Mouse (Mus musculus) left cerebral cortex, postnatal 36 days (tissue): ENCODE results near the gene Dhx58. TPM values are rescaled to one million over a fixed set of nuclear protein-coding genes. Genes with fewer than 3 reads are reported as not detected.
A peak's percentile ranks its signal among the peaks of the same experiment; 100 is the strongest.

ENCODE experiments used
- DNase-seq, 2 experiments: peaks; one replicate each; pipeline ENCODE4 v3.0.0; 2021 to 2022; ENCODE audit warnings: low spot score in 2 of 2, mixed read lengths in 1 of 2
- intact Hi-C: fragments of 180-260 bp; cut with DNase I; formaldehyde crosslinking; loops from one replicate; pipeline ENCODE4 v1.15.1; 2025
- total RNA-seq, 2 experiments: library from RNA; stranded (reverse); gene quantifications; 2 replicates each; pipeline ENCODE4 v1.2.3; 2021

Gene Dhx58
- total RNA-seq: 1 to 10 TPM; 2.0 to 2.8 TPM

DNA sequence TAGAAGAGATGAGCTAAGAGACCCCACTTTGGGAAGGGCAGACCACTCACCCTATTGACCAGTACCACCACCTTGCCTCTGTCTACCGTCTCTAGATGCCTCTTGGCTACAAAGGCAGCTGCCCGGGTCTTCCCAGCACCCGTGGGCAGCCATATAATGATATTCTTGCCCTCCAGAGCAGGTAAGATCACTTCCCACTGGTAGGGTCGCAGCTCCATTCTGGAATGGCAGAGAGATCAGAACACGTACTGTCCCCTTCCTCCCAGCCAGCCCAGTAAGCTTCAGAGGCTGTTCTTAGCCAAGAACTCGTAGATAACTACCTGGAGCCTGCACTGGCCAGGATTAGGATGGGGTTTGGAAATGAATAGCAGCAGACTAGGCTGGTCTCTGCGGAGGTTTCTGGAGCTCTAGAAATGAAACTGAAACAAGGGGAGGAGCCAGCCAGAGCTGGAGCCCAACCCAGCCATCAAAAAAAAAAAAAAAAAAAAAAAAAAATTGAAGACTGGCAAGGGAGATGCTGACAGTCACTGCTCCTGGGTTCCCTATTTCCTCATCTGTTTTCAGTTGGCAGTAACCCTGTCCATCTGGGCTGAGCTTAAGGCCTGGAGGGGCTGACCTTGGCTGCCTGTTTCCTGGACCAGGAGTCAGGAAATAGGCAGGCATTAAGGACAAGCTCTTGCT, at the start of gene Dhx58:
Gene Dhx58, minus strand, starts transcription at position 421 of the 681 bp plus-strand sequence.
- intact Hi-C loops: loop anchor here (2.0 to 10.0 kb wide), 2 partner anchors 133 to 279 kb away; no protein-coding TSS in a partner anchor
- DNase-seq: no peak

DNA sequence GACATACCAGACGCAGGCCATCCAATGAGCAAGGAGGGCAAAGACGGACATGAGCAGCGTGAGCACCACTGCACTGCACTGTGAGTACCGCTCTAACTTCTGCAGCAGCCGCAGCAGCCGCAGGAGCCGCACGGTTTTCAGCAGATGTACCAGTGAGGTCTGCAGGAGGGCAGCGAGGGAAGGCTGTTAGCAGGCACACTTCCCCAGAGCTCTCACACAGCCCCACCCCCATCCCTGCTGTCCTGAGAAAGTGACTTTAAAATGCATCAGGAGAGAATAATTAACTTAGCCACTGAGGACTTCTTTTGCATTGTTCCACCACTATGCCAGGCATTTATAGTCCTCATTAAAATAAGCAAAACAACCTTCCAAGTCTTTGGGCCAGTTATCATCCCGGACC, 48.2 kb upstream of the Dhx58 start:
- DNase-seq: no peak
- intact Hi-C loops: no loop called here

DNA sequence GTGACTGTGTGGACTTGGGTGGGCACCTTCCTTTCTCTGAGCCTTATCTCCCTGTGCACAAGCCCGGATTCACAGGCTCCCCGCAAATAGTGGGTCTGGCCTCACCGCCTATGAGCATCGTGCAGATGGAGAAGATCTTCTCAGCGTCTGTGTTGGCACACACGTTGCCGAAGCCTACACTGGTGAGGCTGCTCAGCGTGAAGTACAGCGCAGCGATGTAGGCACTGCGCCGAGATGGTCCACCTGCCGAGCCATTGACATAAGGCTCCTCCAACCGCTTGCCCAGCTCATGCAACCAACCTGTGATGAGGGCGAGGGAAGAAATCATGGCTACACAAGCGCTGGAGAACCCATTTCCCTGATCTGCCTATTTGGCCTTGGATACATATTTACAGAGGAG, 46.1 kb upstream of the Dhx58 start:
- intact Hi-C loops: no loop called here
- DNase-seq: peak in 1 of 2 experiments; percentile 53

DNA sequence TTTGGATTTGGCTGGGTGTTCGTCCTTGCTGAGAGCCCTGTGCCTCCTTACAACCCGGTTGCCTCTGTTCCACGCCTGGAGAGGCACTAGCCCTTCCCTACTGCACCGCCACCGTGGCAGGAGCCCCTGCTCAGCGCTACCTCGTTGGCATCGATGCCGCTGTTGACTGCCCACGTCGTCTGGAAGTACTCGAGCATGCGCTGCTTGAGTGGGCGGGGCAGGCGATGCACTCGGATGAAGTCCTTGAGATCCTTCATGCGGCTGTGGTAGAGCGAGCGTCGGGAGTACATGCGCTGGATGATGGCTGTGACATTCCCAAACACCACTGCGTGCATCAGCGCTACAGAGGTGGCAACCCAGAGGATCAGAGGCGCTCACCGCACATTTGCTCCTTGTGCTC, 45.4 kb upstream of the Dhx58 start:
- peak; percentile 60 to 73 for DNase-seq
- intact Hi-C loops: no loop called here

DNA sequence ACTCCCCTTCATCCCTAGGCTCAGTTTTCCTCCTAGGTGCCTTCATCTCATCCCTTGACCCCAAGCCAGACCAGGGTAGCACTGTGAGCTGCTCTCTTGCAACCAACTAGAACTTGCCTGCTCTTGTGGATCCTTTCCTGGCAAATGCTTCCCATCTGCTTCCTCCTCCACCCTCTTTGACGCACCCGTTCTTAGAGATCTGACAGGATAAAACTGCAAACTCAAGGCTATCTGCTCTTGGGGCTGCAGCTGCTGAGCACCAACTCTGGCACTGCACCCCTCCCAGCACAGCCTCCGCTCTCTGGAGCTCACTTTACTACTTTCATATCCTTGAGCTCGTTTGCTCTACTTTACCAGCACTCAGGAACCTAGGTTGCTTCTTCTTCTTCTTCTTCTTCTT, 44.5 kb upstream of the Dhx58 start:
- intact Hi-C loops: no loop called here

DNA sequence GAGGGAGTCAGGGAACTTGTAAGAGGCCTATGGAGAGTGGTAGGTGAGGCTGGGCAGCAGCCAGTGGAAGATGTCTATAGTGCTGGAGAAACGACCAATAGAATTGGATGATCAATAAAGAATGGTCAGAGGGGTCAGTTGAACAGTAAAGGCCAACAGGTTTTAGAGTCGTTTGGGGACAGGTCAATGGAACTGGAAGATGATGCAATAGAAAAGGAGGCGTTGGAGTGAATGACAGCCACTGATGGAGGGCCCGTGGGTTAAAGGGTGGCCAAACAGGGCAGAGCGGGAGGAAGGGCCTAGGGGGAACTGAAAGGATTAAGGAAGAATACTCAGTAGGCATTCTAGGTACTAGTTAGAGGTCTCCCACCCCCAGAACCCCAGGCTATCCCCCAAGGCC, 43.0 kb upstream of the Dhx58 start:
- DNase-seq: no peak
- intact Hi-C loops: no loop called here

More for the DNA sequence above, 44.5 kb upstream of the Dhx58 start:
- DNase-seq: no peak

DNA sequence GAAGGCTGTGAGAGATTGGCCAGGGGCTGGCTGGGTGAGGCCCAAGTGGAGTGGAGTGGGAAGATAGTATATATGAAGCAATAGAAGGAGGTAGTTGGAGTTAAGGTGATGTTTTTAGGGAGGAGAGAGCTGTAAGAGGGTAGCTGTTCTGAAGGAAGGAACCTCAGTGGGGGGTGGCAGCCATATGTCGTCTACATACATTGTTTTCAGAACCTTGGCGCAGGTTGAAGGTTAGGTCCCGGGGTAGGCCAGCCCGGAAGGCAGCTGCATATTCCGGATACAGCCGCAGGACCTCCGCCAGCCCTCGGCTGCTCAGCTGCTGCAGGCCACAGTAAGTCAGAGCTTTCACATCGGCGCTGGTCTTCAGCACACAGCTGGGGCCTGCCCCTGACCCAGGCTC, 42.5 kb upstream of the Dhx58 start:
- no peak for DNase-seq
- intact Hi-C loops: no loop called here

DNA sequence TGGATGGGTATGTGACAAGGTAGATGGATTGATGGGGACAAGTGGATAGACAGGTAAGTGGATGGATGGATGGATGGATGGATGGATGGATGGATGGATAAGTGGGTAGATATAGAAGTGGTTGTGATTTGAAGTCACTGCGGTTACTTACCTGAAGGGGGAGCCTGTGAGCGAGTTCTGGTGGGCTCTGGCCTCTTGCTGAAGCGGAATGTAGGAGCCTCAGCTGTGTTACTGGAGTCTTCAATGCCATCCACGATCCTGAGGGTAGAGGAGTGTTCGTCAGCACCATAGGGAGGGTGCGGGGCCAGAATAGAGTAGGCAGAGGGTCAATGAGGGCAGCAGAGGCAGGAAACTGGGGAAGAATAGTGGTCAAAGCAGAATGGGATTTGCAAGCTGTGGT, 41.0 kb upstream of the Dhx58 start:
- intact Hi-C loops: no loop called here
- no peak for DNase-seq

DNA sequence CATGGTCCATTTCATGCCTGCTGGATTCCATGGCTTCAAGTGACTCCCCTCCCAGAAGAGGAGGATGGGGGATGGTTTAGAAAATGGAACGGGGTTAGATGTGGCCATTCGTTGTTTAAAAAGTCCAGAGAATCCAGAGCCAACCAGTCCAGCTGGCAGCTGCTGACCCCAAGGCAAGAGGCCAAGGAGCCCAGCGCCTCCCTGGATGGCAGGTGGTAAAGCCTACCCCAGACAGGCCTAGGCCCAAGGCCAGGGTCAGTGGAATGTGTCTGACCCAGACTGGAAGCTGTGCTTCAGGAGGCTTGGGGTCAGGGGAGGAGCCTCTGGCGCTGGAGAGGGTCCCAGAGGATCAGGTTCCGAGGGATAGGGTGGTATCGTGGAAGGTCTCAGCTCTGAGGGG, 37.3 kb upstream of the Dhx58 start:
- no peak for DNase-seq
- intact Hi-C loops: no loop called here

DNA sequence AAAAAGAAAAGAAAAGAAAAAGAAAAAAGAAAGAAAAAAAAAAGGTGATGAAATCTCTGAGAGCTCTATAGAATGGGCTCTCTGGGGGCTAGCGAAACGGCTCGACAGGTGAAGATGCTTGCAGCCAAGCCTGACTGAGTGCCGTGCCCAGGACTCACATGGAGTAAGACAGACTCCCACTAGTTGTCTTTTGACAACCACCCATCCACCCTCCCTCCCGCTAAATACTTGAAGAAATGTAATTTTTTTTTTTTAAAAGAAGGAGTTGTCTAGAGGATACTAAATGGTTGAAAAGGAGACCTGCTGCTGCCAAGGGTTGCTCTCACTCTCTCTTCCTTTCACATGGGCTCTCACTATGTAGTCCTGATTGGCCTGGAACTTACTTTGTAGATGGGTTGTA, 34.7 kb upstream of the Dhx58 start:
- no peak for DNase-seq
- intact Hi-C loops: no loop called here

DNA sequence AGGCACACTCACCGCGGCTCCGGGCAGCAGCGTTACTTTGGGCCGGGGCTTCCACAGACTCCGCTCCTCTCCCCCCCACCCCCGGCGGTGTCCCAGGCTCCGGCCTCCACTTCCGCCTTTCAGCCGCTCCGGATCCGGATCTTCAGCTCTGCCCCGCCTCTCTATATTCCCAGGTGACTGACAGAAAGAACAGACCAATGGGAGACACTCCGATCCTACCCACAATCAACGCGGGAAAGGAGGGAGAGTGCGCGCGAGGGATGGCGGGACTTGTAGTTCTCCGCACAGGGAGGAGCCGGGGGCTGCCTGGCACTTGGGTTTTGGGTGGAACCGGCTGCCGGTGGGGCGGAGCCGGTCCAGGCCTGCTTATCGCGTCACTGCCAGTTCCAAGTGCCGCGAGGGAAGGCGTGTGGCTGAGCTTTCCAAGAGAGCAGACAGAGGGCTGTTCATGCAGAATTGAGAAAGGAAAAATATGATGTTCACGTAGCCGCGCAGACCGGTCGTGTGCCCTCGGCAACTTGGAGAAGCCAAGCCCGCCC, 34.1 kb upstream of the Dhx58 start, which contains the start of gene Rab5c:
Gene Rab5c, minus strand, starts transcription at position 150 of the 539 bp plus-strand sequence.
- intact Hi-C loops: no loop called here
- peak; percentile 98 to 99 for DNase-seq

DNA sequence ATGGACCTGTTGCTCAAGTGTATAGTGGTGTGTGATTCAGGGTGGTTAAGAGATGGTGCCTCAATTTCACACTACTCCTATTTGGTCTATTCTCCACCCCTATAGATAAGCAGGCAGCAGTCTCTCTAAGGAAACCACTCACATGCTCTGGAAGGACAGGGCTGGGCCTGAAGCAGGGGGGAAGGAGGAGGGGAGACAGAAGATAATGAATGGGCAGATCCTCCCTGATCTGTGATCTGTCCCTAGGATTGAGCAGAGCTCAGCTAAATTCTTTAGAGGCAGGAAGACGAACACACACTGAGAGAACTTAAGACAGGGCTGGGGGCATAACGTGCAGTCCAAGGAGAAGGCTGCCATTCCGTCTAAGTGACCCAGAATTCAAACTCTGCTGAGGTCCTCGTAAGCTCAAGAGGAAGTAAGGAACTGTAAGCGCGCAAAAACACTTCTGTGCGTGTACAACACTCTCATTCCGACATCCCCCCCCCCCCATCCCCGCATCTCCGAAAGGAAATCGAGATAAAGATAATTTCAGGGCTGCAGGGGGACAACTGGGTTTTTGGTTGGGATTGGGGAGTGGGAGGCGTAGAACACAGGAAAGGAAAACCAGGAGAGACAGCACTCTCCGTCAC, 33.1 kb upstream of the Dhx58 start:
- intact Hi-C loops: no loop called here

DNA sequence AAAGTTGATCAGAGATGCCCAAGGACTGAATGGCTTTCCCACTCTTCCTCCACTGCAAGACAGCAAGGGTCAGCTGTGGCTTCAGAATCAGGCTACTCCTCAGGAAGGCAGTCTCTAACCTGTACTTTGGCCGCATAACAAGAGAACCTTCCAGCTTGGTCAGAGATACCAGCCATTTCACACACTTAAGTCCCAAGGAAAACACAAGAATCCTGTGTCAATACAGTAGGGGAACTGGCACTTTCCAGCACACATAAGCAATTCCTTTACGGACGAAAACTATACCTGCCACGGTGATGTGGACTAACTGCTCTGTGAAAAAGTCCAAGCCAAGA, 32.6 kb upstream of the Dhx58 start:
- intact Hi-C loops: no loop called here
- no peak for DNase-seq

More for the DNA sequence above, 33.1 kb upstream of the Dhx58 start:
- DNase-seq: no peak

DNA sequence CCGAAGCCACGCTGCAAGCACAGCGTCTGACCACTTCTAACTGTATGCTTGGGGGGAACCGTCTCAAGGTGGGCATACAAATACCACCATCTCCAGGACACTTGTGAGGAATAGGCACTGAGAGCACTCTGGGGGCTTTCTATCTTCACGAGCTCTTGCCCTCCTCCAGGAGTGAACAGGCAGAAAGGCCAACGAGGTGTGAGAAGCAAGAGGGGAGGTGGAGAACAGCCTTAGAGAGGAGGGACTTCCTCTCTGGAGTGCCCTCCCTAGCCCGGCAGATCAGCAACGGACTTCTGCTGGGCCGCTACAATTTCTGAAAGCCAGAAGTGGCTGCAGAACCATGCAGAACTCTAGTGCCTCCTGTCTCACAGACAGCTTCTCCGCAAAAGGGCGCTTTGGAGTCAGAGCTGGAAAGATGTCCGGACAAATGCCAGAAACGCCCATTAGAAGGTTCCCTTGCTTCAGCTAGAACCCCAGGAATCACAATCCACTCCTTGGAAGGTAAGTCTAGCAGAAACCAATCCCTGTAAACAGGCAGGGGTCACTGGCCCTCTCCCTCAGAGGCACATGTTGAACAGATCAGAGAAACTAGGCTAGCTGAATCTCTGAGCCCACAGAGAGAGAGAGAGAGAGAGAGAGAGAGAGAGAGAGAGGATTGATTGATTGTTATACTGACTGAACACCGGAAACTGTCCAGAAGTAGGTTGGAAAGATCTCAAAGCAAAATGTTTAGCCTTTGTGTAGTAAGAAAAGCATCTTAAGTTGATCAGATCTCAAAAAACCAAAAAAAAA, 32.1 kb upstream of the Dhx58 start:
- no peak for DNase-seq
- intact Hi-C loops: no loop called here

DNA sequence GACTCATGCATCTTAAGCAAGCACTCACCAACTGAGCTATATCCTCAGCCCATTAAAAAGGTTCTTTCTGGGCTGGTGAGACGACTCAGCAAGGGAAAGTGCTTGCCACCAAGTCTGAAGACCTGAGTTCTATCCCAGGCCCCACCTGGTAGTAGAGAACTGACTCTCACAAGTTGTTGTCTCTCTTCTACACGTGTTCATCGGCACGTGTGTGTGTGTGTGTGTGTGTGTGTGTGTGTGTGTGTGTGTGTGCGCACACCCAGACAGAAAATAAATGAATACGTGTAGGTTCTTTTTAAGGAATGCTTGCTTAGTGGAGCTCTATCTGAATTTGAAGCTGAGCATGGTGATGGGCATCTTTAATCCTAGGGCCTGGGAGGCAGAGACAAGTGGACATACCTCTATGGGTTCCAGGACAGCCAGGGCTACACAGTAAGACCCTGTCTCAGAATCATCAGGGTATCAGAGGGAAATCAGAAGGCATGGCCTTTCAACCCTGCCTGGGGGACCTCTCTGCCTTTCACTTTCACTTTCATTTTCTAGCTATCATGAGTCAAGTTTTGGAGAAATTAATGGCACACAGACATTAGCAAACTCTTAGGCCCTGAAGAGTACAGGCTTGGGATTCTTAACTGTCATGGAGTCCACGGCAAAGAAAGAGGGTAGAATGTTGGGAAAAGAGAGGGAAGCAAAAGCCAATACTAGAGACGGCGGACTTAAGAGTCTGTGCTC, 31.2 kb upstream of the Dhx58 start:
- intact Hi-C loops: no loop called here
- DNase-seq: no peak

DNA sequence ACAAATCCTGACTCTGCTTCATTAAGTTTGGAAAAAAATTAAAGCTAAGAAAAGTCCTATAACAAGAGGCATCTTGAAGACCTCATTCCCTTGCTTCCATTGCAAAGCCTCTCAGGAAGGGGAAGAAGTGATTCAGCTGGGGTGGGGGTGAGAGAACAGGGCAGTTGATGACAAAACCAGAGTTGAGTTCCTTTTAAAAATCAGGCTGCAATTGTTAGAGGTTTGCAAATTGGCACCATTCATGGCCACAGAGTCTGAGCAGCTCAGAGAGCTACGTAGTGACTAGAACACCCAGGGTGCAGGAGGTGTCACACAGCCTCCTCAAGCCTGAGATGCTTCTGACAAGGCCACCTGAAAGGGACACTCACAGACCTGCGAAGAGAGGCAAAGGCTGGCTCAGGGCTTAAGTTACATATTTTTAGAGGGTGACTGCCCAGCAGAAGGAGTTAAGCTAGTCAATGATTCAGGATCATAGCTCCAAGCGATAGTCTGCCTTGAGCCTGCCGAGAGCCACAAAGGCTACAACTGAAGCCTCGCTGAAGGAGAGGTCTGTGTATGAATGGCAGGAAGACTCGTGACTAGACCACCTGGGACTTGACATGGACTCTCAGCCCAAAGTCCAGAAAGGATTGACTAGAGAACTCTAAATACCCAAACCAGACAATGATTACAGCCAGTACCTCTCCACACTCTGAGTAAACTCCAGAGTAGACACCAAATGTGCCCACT, 26.6 kb upstream of the Dhx58 start:
- no peak for DNase-seq
- intact Hi-C loops: no loop called here

DNA sequence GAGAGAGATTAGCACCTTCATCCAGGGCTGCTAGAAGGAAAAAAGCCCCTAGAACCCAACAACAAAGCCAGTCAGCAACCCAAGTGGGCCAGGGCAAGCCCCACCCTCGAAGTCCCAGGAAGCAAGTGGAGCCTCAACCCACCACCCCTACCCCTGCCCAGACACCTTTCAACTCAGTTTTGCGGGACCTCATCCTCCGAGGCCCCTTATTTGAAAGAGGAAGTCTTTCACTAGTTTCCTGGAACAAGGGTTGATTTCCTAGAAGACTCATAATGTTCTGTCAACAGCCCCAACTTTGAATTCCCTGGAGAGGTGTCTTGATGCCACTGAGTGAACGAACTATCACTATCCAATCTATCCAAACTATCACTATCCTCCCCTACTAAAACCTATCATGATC, 25.9 kb upstream of the Dhx58 start:
- intact Hi-C loops: no loop called here
- DNase-seq: no peak

DNA sequence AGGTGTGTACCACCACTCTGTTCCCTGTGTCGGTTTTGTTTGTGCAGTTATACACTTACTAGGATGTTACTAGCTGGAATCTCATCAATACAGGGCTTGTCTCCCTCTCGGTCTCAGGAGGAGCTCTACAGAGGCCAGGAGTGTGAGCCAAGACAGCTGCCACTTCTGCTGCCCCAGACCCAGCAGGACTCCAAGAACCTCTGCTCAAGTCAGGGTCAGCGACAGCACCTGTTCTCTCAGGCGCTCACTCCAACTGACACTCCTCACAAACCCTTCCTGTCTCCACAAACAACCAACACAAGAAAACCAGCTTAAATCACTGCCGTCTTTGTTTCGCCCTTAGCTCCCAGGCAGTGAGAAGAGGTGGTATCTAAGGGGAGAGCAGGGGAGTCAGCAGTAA, 24.5 kb upstream of the Dhx58 start:
- intact Hi-C loops: no loop called here
- DNase-seq: no peak

DNA sequence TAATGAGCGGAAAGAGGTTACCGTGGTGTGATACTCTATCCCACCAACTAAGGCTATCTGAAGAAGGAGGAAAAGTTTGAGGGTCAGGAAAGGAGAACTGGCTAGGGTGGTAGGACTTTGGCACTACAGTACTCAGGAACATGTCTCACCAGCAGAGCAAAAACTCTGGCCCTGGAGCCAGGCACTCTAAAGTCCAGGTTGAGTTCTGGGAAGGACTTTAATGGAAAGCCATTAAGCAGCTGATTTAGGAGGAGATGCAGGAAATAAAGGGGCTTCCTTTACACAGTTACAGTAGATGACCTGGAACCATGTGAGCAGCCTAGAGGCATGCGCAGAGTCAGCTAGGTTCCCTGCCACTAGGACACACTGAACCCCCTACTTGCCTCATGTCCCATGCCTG, 23.1 kb upstream of the Dhx58 start:
- intact Hi-C loops: no loop called here
- no peak for DNase-seq
